Mouse (Mus musculus) gastrocnemius, adult 2 months (tissue): ENCODE data around the gene Ankrd12. TPM values are rescaled to one million over a fixed set of nuclear protein-coding genes. Genes with fewer than 3 reads are reported as not detected.
"Not testable (repeated sequence)": the region's sequence is repeated elsewhere in the genome, so short reads cannot be mapped to it uniquely, and the experiment has no call there.

Experiments
- DNase-seq: peaks from one replicate; pipeline ENCODE4 v3.0.0; 2022
- H3K27ac ChIP-seq: fragments of 200-600 bp; 2 replicates; pipeline ENCODE4 v1.8.1; 2022; ENCODE audit warnings: mild to moderate bottlenecking
- H3K4me3 ChIP-seq: fragments of 200-600 bp; 2 replicates; pipeline ENCODE4 v1.8.1; 2022; ENCODE audit warnings: mild to moderate bottlenecking, moderate library complexity
- CTCF ChIP-seq: fragments of 200-600 bp; IDR thresholded peaks from 2 replicates; pipeline ENCODE4 v1.8.1; 2022; ENCODE audit warnings: antibody characterized with exemption, mild to moderate bottlenecking, moderate library complexity
- intact Hi-C: fragments of 180-260 bp; cut with DNase I; formaldehyde crosslinking; loops from one replicate; pipeline ENCODE4 v1.15.1; 2025
- total RNA-seq, 2 experiments: library from RNA; stranded (reverse); gene quantifications; 2 replicates each; pipeline ENCODE4 v1.2.3; 2021

Ankrd12 gene
- total RNA-seq, 2 experiments from 2014 or later = 12.6 to 12.8 TPM

DNA sequence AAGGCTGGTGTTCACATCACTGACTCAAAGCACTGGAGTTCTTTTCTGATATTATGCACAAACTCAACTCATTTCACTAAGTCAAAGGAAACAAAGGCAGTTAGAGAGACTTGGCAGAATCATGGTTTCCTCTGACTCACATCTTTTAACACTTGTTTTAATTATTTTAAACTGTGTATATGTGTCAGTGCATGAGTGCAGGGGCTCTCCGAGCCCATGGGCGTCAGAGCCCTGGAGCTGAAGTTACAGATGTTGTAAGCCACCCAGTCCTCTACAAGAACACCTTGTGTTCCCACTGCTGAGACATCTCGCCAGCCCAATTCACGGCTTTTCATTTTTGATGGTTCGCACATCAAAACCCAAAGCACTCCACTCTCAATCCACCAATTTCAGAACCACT, 43.6 kb downstream of the Ankrd12 start:
- Histone ChIP-seq H3K4me3 (no peak overlapping the region), H3K27ac (no peak overlapping the region)
- no peak for DNase-seq
- no peak for TF ChIP-seq CTCF
- intact Hi-C loops = no loop called here

DNA sequence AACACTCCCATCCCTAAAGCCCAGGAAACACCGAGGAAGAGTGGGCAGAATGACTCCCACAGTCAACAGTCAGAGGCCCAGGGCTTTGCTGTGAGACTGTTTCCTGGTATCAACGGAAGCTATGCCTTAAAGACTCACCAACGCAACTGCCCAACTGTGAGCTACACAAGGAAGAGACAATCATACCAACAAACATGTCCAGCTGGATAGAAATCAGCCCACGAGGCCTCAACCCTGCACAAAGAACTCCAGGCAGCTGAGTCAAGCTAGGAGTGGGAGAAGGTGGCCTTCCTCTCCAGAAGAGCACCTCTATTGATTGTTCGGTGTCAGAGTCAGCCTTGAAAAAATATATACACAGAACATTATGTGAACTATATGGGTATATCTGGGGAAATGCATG, 44.9 kb downstream of the Ankrd12 start:
- intact Hi-C loops = no loop called here
- TF ChIP-seq CTCF = no peak
- Histone ChIP-seq H3K4me3 (no peak overlapping the region), H3K27ac (no peak overlapping the region)
- no peak for DNase-seq

DNA sequence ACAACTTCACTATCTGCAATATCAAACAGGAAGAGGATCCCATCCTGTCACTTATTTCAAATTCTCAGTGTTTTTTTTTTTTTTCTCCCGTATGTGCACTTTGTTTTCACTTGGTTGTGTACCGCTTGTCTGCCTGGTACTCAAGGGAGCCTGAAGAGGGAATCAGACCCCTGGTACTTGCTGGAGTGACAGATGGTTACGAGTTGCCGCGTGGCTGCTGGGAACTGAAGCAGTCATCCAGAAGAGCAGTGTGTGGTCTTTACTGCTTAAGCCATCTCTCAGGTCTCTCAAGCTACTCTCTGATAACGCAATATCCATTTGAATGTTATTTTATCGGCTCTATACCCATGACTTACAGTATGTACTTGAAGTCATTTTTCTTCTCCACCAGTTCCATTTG, 52.7 kb downstream of the Ankrd12 start:
- TF ChIP-seq CTCF = no peak
- DNase-seq = no peak
- Histone ChIP-seq H3K27ac (no peak overlapping the region), H3K4me3 (no peak overlapping the region)
- intact Hi-C loops = no loop called here

DNA sequence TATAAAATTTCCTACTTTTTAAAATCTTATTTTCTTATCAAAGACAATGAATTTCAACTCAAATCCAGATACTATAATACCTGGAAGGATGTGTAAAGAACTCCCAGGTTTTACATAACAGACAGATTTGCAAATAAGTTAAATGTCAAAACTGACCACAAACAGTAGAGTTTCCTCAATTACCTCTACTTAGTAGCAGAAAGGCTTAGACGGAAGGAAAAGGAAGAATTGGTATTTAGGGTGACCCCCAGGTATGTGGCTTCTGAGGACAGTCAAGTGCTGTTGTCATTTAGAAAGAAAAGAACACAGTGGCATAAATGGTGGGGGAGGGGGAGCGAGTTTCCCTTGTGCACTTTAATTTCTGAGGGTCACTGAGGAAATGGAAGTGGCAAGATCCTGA, 65.1 kb downstream of the Ankrd12 start:
- H3K4me3 ChIP-seq = no peak overlapping the region
- no peak for TF ChIP-seq CTCF
- H3K27ac ChIP-seq = no peak overlapping the region
- intact Hi-C loops = no loop called here
- no peak for DNase-seq

DNA sequence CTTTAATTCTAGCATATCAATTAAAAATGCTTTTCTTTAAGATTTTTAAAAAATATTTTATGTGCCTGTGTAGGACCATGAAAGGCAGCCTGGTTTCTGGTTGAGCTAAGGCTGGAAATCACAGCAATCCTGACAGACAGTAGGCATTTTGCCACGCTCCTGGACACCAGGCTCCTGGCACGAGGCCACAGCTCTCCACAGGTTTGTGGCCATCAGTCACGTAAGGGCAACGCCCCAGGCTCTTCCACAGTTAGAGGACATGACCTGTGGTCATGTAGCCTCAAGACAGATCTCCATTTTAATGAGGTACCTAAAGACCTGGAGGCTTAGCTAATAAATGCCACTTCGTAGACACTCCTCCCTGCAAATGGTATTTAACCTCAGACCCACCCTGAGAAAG, 69.0 kb downstream of the Ankrd12 start:
- intact Hi-C loops = no loop called here
- DNase-seq = peak; percentile 22
- no peak overlapping the region for H3K4me3 ChIP-seq
- no peak overlapping the region for H3K27ac ChIP-seq
- no peak for TF ChIP-seq CTCF

DNA sequence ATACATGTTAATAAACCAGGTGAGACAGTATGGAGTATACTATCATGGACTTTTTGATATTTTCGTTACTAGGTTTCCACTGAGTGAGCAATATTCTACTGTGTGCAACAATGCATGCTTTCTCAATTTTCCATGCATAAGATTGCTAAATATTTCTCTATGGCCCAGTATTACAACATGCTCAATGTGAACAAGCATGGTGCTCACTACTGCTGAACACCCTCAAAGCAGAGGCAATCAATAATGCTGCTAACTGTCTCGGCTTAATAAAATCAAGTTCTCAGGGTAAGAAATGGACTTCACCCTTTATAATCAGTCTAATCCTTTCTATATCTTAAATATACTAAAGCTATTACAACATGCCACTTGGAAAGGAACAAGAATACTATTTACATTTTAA, 69.4 kb downstream of the Ankrd12 start:
- no peak for TF ChIP-seq CTCF
- Histone ChIP-seq H3K27ac (no peak overlapping the region), H3K4me3 (no peak overlapping the region)
- DNase-seq = no peak
- intact Hi-C loops = no loop called here

DNA sequence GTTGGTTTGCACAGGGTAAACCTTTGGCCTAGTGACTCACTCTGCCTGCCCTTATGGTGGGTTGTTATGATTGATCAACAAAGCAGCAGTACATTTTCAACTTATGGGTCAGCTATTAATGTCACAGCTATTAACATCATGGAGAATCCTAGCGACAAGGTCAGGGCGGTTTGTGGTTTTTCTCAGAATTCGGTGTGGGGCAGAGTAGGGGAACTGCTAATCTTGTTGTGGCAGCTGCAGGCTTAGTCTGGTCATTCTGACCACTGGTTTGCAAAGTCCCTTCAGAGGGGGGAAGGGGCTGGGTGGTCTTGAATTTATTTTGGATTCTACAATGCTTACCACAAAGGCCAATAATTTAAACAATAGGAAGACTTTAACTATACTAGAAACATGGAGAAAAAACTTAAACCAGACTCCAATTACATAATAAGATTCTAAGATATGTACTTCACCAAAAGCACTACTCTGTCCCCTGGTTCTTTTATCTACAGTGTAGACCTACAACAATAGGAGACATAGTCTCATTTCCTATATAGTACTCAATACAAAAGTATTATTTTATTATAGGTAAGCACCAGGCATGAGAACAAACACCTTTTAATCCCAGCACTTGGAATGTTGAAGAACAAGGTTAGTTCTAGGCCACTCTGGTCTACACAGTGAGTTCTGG, 88.6 kb downstream of the Ankrd12 start:
- TF ChIP-seq CTCF = no peak
- no peak for DNase-seq
- H3K27ac ChIP-seq = no peak overlapping the region
- intact Hi-C loops = no loop called here
- H3K4me3 ChIP-seq = no peak overlapping the region

DNA sequence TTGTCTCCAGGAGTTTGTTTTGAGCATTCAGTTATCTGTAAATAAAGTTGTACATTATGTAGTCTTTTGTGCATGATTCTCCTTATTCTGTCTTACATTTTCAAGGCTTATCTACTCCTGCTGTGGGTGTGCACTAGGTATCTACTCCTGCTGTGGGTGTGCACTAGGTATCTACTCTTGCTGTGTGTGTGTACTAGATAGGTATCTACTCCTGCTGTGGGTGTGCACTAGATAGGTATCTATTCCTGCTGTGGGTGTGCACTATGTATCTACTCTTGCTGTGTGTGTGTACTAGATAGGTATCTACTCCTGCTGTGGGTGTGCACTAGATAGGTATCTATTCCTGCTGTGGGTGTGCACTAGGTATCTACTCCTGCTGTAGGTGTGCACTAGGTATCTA, 100.2 kb downstream of the Ankrd12 start:
- intact Hi-C loops, H3K4me3 ChIP-seq, DNase-seq, H3K27ac ChIP-seq: not testable (repeated sequence)

DNA sequence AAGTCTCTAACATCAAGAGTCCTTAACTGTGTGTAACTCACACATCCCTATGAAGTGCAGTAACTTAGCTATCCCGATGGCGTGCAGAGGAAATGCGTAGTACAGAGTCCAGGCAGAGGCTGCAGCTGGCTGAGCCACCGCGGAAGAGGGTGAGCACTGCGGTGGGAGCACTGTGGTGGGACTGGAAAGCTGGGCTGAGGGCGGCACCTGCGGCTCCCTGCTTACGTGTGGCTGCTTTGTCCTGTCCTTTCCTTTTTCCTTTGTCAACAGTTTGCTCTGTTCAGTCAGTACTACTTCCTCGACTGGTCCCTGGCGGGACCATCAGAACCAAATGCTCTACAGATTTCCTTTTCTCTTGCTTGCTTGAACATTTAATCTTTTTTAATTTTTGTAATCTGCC, 109.1 kb downstream of the Ankrd12 start:
- TF ChIP-seq CTCF = no peak
- intact Hi-C loops = no loop called here
- Histone ChIP-seq H3K27ac (no peak overlapping the region), H3K4me3 (no peak overlapping the region)
- no peak for DNase-seq

DNA sequence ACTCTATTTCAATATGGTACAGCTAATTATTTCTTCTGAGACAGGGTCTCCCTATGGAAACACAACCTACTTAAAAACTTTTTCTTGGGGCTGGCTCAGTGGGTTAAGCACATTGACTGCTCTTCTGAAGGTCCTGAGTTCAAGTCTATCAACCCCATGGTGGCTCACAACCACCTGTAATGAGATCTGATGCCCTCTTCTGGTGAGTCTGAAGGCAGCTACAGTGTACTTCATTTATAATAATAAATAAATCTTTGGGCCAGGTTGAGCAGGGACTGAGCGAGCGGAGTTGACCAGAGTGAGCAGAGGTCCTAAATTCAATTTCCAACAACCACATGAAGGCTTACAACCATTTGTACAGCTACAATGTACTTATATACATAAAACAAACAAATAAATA, 114.6 kb downstream of the Ankrd12 start:
- no peak for DNase-seq
- Histone ChIP-seq H3K4me3 (no peak overlapping the region), H3K27ac (no peak overlapping the region)
- intact Hi-C loops = no loop called here
- peak; percentile 40 for TF ChIP-seq CTCF

DNA sequence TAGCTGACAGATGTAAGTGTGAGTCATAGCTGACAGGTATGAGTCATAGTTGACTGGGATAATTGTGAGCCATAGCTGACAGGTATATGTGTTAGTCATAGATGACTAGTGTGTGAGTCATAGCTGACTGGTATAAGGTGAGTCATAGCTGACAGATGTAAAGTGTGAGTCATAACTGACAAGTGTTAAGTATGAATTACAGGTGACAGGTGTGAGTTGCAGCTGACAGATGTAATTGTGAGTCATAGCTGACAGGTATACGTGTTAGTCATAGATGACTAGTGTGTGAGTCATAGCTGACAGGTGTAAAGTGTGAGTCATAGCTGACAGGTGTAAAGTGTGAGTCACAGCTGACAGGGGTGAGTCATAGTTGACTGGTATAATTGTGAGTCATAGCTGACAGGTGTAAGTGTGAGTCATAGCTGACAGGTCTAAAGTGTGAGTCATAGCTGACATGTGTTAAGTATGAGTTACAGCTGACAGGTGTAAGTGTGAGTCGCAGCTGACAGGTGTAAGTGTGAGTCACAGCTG, 115.2 kb downstream of the Ankrd12 start:
- intact Hi-C loops = no loop called here
- no peak overlapping the region for H3K4me3 ChIP-seq
- no peak for TF ChIP-seq CTCF
- DNase-seq = no peak
- H3K27ac ChIP-seq = no peak overlapping the region

DNA sequence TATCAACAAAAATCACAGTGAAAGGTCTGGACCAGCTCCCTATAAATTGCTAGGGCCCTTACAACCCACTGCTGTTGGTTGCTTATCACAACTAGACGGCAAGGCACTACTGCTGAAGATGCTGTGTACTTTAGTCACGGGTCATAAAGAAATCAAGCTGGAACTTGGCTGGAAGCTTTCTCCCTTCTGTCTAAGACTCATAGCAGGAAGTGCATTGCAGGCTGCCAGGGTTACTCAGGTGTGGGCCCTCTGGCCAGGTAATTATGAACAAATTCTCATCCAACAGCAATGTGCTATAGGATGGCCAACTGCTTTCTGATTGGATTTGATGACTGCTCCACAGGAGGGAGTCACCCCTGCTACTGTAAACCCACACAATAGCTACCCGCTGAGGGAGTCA, 117.9 kb downstream of the Ankrd12 start:
- Histone ChIP-seq H3K4me3 (no peak overlapping the region), H3K27ac (no peak overlapping the region)
- intact Hi-C loops = no loop called here
- TF ChIP-seq CTCF = no peak
- DNase-seq = no peak

DNA sequence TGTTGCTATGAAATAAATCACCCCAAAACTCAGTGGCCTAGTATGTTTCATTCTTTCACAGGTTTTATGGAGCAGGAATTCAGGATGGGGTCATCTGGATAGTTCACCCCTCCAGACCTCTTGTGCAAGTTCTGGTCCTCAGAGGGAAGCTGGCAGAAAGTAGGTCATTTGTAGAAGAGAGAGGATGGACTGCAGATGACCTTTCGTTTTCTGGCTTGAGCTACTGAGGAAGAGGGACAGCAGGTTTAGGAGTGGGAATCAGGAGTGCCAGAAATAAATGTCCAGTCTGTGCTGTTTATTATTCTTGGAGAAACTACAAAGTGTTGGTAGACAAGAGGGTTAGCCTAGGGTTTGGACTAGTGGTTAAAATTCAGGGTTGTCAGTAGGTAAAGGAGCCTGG, 118.5 kb downstream of the Ankrd12 start:
- TF ChIP-seq CTCF = no peak
- intact Hi-C loops = no loop called here
- no peak for DNase-seq
- peak overlapping the region; percentile 2; the same call in 1 of the 2 replicates for H3K27ac ChIP-seq
- no peak overlapping the region for H3K4me3 ChIP-seq

DNA sequence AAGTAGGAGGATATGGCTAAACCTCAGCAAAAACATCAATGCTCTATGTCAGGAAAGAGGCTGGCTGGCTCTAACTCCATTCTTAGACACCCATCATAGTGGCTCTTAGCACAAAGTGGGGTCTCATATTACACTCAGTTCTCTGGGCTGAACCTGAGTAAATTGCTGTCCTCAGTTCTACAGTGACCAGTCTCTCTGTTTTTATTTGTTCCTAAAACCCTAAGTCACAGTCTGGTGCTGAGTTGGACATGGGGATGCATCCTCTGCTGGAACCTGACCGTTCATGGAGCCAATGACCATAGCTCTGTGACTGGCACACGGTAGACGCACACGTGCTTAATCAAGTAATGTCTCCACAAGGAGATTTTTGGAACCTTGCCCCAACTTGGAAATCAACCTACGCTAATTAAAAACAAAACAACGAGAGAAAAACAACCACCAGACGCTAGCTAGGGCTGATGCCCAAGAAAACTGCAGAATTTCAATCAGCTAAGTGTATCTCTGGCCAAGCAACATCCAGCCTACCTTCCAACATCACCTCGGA, 119.0 kb downstream of the Ankrd12 start:
- intact Hi-C loops = no loop called here
- DNase-seq = no peak
- no peak for TF ChIP-seq CTCF
- no peak overlapping the region for H3K4me3 ChIP-seq
- H3K27ac ChIP-seq = peak overlapping the region; percentile 2; the same call in 1 of the 2 replicates
